Mouse (Mus musculus) erythroblast, embryonic 14.5 days (primary cell): Measurements from ENCODE around the gene Moap1.

Experiments
- GATA1 ChIP-seq: IDR thresholded peaks from 2 replicates; pipeline ENCODE4 v1.6.1; 2012; ENCODE audit warnings: low read length, inconsistent platforms, mixed read lengths
- TAL1 ChIP-seq: IDR thresholded peaks from 3 replicates; pipeline ENCODE4 v1.6.1; 2012; ENCODE audit warnings: low read length, inconsistent platforms, mixed read lengths

GRCm38 (mm10) chr12:102698089-102698684 is 45.3 kb downstream of the Moap1 start:
- TF ChIP-seq GATA1 (no peak), TAL1 (no peak)
